Mouse (Mus musculus): ENCODE results near the gene Nprl2. TPM values are rescaled to one million over a fixed set of nuclear protein-coding genes. Genes with fewer than 3 reads are reported as not detected.

The Nprl2 gene
- polyA plus RNA-seq, 1 experiment, result not detected

DNA sequence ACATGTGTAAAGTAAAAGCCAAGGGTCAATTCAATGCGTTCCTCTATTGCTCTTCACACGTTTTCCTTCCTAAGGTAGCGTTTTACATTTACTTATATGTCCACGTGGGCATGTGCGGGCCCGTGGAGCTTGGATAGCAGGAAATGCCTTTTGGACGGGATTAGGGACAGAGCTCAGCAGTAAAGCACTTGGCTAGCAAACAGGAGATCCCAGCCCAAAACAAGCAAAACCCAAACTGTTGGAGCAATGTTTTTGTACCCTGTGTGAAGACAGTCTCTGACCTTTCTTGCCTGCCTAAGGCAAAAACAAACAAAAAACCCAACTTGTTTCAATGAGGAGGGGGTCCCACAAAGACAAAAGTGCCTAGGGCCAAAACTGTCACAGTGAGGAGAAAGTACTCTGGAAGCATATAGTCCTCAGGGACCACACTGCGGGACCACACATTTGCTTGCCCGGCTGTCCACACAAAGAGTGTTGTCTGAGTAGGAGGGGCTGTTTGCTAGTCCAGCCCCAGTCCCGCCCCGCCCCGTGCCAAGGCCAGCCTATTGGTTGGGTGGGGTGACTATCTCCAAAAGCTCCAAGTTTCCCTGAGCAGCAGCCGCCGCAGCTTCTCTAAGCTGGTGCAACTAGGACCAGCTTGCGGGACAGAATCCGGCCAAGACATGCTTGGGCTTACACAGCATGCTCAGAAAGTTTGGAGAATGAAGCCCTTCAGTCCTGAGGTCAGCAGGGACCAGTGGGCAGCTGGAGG lies 34.5 kb downstream of the Nprl2 start, which contains the start of gene Hyal1:
Hyal1 (plus strand) TSS at position 571 of the 751 bp plus-strand sequence.
- WGBS, result 29% methylated on average over 16 of the region's 16 CpGs
- Histone ChIP-seq H3K4me3 (ENCODE audit: insufficient read depth, low read depth, low read length) (peak within 1 kb of the TSS; percentile 21), H3K27ac (ENCODE audit: insufficient read depth, low read depth, low read length) (peak within 1 kb of the TSS; percentile 7; the same call in 1 of the 2 replicates), H3K4me1 (ENCODE audit: control insufficient read depth, insufficient read depth, low read length) (peaks cover 13% of the 10 kb centered on the region)
- no peak for TF ChIP-seq POLR2A (IDR thresholded peaks at IDR 0.05; ENCODE audit: insufficient read depth, low read depth, low read length)
- no peak for TF ChIP-seq CTCF (IDR thresholded peaks at IDR 0.05; ENCODE audit: insufficient read depth, low read depth, low read length)

DNA sequence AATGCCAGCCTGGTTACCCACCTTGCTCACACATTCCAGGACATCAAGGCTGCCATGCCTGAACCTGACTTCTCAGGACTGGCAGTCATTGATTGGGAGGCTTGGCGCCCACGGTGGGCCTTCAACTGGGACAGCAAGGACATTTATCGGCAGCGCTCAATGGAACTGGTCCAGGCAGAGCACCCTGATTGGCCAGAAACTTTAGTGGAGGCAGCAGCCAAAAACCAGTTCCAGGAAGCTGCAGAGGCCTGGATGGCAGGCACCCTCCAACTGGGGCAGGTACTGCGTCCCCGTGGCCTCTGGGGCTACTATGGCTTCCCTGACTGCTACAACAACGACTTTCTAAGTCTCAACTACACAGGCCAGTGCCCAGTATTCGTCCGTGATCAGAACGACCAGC lies 35.8 kb downstream of the Nprl2 start:
- 85% methylated on average over 10 of the region's 10 CpGs for WGBS
- Histone ChIP-seq H3K27ac (ENCODE audit: insufficient read depth, low read depth, low read length) (no peak overlapping the region), H3K4me3 (ENCODE audit: insufficient read depth, low read depth, low read length) (no peak overlapping the region), H3K4me1 (ENCODE audit: control insufficient read depth, insufficient read depth, low read length) (peaks cover 16% of the 10 kb centered on the region)
- TF ChIP-seq POLR2A (IDR thresholded peaks at IDR 0.05; ENCODE audit: insufficient read depth, low read depth, low read length), result no peak
- TF ChIP-seq CTCF (IDR thresholded peaks at IDR 0.05; ENCODE audit: insufficient read depth, low read depth, low read length), result no peak

DNA sequence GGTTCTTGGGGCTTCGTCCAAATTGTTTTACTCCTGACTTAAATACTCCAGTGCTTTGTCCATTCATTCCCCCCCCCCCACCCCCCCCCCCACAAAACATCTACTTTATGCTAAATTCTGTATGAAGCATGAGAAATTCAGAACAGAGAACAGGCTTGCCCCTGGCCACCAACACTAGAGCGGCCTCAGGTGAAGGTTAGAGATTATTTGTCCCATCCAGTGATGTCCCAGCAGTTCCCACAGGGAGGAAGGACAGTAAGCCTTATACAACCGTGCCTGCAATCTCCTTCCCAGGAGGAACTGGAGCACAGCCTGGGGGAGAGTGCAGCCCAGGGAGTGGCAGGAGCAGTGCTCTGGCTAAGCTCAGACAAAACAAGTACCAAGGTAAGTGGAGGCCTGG lies 36.6 kb downstream of the Nprl2 start, which contains the start of gene Naa80:
Naa80 (plus strand) TSS at position 301 of the 400 bp plus-strand sequence.
- Histone ChIP-seq H3K27ac (ENCODE audit: insufficient read depth, low read depth, low read length) (no peak within 1 kb of the TSS), H3K4me3 (ENCODE audit: insufficient read depth, low read depth, low read length) (no peak within 1 kb of the TSS), H3K4me1 (ENCODE audit: control insufficient read depth, insufficient read depth, low read length) (peaks cover 16% of the 10 kb centered on the region)
- WGBS, result 76% methylated on average over 3 of the region's 3 CpGs
- TF ChIP-seq POLR2A (IDR thresholded peaks at IDR 0.05; ENCODE audit: insufficient read depth, low read depth, low read length), result no peak
- no peak for TF ChIP-seq CTCF (IDR thresholded peaks at IDR 0.05; ENCODE audit: insufficient read depth, low read depth, low read length)

DNA sequence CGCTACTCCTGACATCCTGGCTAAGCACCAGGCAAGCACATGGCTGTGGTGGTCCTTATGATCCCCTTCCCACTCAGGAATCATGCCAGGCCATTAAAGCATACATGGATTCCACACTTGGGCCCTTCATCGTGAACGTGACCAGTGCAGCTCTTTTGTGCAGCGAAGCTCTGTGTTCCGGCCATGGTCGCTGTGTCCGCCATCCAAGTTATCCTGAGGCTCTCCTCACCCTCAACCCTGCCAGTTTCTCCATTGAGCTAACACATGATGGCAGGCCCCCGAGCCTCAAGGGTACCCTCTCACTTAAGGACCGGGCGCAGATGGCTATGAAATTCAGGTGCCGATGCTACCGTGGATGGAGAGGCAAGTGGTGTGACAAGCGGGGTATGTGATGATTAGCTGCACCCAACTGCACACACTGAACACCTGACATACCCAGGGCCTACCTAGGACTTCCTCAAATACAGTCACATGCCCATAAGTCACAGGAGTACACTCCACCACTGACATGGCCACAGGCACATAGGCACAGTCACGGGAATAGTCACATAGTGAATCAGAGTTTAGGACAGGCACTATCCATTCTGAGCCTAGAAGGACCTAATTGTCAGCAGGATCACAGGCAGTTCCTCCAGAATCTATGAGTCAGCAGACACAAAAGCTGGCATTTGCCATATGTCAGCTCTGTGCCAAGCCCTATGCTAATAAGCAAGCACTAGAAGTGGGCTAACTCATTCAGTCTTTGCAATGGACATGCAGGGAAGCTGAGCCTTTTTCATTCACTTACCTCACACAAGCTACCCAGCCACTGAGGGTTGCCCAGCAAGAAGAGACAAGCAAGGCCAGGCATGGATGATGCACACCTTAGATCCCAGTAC lies 37.2 kb downstream of the Nprl2 start:
- no peak overlapping the region for H3K27ac ChIP-seq (ENCODE audit: insufficient read depth, low read depth, low read length)
- WGBS, result 88% methylated on average over 14 of the region's 14 CpGs
- TF ChIP-seq CTCF (IDR thresholded peaks at IDR 0.05; ENCODE audit: insufficient read depth, low read depth, low read length) (no peak), POLR2A (IDR thresholded peaks at IDR 0.05; ENCODE audit: insufficient read depth, low read depth, low read length) (no peak)
- H3K4me3 ChIP-seq (ENCODE audit: insufficient read depth, low read depth, low read length), result no peak overlapping the region
- peaks cover 16% of the 10 kb centered on the region for H3K4me1 ChIP-seq (ENCODE audit: control insufficient read depth, insufficient read depth, low read length)

DNA sequence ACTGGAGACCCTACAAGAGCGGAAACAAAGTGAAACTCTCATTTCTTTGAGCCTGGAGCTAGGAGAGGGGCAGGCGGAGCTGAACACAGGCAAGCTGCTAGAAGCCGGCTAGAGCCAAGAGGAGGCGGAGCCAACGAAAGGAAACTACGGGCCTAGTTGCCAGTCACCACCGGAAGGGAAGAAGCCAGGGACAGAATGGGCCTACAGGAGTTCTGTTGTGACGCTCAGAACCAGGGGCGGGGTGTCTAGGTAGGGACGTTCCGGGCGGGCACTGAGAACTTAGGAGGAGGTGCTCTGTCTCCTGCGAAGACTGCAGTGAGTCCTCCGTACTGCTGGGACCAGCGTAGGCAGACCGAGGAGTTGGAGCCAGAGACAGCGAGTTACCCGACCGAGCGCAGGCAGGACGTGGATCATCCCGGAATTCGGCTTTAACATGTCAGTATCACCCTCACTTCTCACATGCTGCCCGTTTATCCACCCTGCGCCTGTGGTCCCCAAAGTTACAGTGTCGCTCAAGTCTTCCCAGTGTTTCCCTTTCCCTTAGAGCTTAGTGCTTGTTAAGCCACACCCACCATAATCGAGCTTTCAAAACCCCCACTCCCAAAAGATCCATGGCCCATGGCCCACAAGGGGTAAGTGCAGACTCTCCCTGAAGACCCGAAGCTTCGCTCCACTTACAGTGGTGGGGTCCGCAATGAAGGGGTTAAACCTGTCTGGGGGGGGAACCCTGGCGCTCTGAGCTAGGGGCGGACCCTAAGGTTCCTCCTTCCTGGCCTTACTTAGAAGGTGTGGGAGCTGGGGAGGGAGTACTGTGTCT lies 38.7 kb downstream of the Nprl2 start, which contains the start of gene Hyal3:
Hyal3 (plus strand) TSS at position 318 of the 817 bp plus-strand sequence.
- peaks cover 16% of the 10 kb centered on the region for H3K4me1 ChIP-seq (ENCODE audit: control insufficient read depth, insufficient read depth, low read length)
- H3K27ac ChIP-seq (ENCODE audit: insufficient read depth, low read depth, low read length), result peak within 1 kb of the TSS; percentile 40
- TF ChIP-seq CTCF (IDR thresholded peaks at IDR 0.05; ENCODE audit: insufficient read depth, low read depth, low read length) (no peak), POLR2A (IDR thresholded peaks at IDR 0.05; ENCODE audit: insufficient read depth, low read depth, low read length) (peak; percentile 68; the same call in 1 of the 2 replicates)
- under 1% methylated on average over 32 of the region's 32 CpGs for WGBS
- H3K4me3 ChIP-seq (ENCODE audit: insufficient read depth, low read depth, low read length), result peak within 1 kb of the TSS; percentile 61

DNA sequence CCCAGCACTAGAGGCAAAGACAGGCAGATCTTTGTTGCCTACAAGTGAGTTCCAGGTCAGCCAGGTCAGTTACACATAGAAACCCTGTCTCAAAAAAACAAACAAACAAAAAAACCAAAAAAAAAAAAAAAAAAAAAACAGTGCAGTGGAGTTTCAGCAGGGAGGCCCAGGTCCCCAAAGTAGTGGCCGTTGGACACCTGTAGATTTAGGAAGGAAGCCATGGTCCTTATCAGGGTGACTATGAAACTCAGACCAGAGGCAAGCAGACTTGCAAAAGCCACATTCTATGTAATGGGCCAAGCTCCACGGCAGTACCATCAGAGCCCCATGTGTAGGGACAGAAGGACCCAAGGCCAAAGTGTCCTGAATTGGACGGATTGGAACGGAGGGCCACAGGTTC lies 39.6 kb downstream of the Nprl2 start:
- Histone ChIP-seq H3K4me1 (ENCODE audit: control insufficient read depth, insufficient read depth, low read length) (peaks cover 16% of the 10 kb centered on the region), H3K27ac (ENCODE audit: insufficient read depth, low read depth, low read length) (no peak overlapping the region), H3K4me3 (ENCODE audit: insufficient read depth, low read depth, low read length) (no peak overlapping the region)
- WGBS, result 72% methylated on average over 4 of the region's 4 CpGs
- no peak for TF ChIP-seq CTCF (IDR thresholded peaks at IDR 0.05; ENCODE audit: insufficient read depth, low read depth, low read length)
- TF ChIP-seq POLR2A (IDR thresholded peaks at IDR 0.05; ENCODE audit: insufficient read depth, low read depth, low read length), result no peak

DNA sequence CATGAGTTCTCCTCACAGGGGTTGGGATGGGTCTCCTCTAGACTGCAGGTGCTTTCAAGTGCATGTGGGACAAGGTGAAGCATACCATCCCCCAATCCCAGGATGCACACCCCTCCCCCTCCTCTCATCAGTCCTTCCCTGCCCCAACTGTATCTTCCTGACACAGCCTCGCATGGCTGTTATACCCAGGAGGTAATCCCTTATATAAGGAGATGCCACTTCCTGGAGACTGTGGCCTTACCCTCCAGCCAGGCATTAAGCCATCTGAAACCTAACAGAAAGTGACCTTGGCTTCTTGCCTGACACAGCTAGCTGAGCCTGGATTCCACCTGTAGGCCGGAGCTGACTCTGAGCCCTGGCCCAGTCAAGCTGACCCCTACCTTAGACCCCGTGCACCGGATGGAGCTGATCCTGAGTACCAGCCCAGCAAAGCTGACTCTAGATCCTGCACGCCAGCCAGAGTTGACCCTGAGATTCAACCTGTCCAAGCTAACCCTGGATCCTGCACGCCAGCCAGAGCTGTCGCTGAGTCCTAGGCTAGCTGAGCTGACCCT lies 40.6 kb downstream of the Nprl2 start:
- no peak overlapping the region for H3K4me3 ChIP-seq (ENCODE audit: insufficient read depth, low read depth, low read length)
- TF ChIP-seq POLR2A (IDR thresholded peaks at IDR 0.05; ENCODE audit: insufficient read depth, low read depth, low read length) (no peak), CTCF (IDR thresholded peaks at IDR 0.05; ENCODE audit: insufficient read depth, low read depth, low read length) (no peak)
- H3K4me1 ChIP-seq (ENCODE audit: control insufficient read depth, insufficient read depth, low read length), result peaks cover 16% of the 10 kb centered on the region
- WGBS, result 91% methylated on average over 7 of the region's 7 CpGs
- H3K27ac ChIP-seq (ENCODE audit: insufficient read depth, low read depth, low read length), result no peak overlapping the region

DNA sequence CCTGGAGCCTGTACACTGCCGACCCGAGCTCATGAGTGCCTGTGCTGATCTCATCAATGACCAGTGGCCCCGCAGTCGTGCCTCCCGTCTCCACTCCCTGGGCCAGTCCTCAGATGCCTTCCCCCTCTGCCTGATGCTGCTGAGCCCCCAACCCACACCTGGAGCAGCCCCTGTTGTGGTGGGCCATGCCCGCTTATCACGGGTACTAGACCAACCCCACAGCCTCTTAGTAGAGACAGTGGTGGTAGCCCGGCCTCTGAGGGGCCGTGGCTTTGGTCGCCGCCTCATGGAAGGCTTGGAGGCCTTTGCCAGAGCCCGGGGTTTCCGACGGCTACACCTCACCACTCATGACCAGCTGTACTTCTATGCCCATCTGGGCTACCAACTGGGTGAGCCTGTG lies 41.1 kb downstream of the Nprl2 start:
- TF ChIP-seq CTCF (IDR thresholded peaks at IDR 0.05; ENCODE audit: insufficient read depth, low read depth, low read length), result no peak
- no peak for TF ChIP-seq POLR2A (IDR thresholded peaks at IDR 0.05; ENCODE audit: insufficient read depth, low read depth, low read length)
- H3K4me3 ChIP-seq (ENCODE audit: insufficient read depth, low read depth, low read length), result no peak overlapping the region
- peaks cover 16% of the 10 kb centered on the region for H3K4me1 ChIP-seq (ENCODE audit: control insufficient read depth, insufficient read depth, low read length)
- no peak overlapping the region for H3K27ac ChIP-seq (ENCODE audit: insufficient read depth, low read depth, low read length)
- 87% methylated on average over 14 of the region's 14 CpGs for WGBS

All from olfactory bulb, adult 2 months (tissue).